Mouse (Mus musculus): ENCODE results near the gene Tpt1. TPM values are rescaled to one million over a fixed set of nuclear protein-coding genes. Genes with fewer than 3 reads are reported as not detected.
"Not testable (repeated sequence)": the region's sequence is repeated elsewhere in the genome, so short reads cannot be mapped to it uniquely, and the experiment has no call there.

The Tpt1 gene
- polyA plus RNA-seq, 1 experiment from 2014 or later, result 886 TPM

DNA sequence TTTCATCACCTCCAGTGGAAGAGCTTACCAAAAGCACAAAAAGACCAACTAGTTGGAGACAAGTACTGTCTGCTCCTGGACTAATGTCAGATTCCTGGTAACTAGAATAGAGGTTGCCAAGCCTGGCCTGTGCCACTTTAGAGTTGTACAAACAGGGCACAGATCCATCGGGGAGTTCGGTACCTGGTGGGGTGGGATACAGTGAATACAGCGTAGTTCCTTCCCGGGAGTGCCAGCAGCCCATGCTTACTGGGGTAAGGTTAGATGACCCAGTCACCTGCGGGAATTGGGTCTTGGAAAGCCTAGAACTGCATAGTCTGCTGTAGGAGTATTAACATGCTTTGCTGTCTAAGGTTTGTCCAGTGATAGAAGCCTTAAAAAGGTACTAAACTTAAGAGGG, 3.6 kb downstream of the Tpt1 start:
- Histone ChIP-seq H3K27ac (no peak overlapping the region), H3K4me1 (replicated peaks) (peaks cover 45% of the 10 kb centered on the region), H3K9ac (no peak overlapping the region), H3K4me2 (no peak overlapping the region), H3K27me3 (no peaks in the 10 kb centered on the region), H3K9me3 (no peaks in the 10 kb centered on the region), H3K36me3 (peaks cover 60% of the 10 kb centered on the region), H3K4me3 (no peak overlapping the region)
- ATAC-seq (ENCODE audit: low FRiP score), result no peak
- 93% methylated on average over 5 of the region's 5 CpGs for WGBS

DNA sequence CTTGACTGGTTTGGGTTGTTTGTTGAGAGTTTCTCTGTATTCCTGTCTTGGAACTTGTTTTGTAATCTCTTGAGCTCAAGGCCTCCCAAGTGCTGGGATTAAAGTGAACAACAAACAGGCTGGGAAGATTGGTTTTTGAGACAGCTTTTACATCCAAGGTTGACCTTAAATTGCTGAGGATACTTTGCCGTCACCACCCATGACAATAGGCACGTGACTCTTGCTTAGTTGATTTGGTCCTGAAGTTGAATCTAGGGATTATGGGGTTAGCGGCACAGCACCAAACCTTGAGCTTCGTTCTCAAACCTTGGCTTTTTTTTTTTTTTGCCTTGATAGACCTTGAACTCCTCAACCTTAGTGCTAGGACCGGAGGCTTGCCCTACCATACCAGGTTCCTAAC, 4.3 kb downstream of the Tpt1 start:
- H3K4me3 ChIP-seq, result no peak overlapping the region
- peaks cover 66% of the 10 kb centered on the region for H3K36me3 ChIP-seq
- H3K27me3 ChIP-seq, result no peaks in the 10 kb centered on the region
- no peak overlapping the region for H3K4me2 ChIP-seq
- H3K9me3 ChIP-seq, result no peaks in the 10 kb centered on the region
- no peak overlapping the region for H3K9ac ChIP-seq
- 83% methylated on average over 5 of the region's 5 CpGs for WGBS
- ATAC-seq (ENCODE audit: low FRiP score), result no peak
- no peak overlapping the region for H3K27ac ChIP-seq
- H3K4me1 ChIP-seq (replicated peaks), result peaks cover 42% of the 10 kb centered on the region

DNA sequence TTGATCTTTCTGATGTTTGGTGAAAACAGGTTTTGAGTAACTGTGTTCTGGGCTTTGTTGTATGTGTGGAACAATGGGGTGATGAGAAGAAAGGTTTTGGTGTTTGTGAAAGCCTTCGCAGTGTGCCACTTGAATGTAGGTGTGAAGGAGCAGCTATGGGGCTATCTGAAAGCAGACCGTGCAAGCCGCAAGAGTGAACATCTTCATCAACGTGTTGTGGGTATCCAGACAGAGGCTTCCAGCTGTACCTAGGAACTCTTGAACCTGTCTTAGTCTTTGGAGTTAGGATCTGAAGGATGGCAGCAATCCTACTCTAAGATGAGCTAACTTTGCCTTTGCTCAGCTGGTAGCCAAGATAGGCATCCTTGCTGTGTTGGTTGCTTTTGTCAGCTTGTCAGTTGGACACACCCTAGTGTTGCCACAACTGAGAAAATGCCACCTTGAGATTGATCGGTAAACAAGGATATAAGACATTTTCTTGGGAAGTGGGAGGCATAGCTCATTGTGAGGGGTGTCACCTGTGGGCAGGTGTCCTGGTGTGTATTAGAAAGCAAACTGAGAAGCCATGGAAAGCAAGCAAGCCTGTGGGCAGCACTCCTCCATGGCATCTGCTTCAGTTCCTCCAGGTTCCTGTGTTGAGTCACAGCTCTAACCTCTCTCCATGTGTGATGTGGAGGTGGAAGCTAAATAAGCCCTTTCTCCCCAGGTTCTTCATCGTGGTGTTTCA, 5.1 kb downstream of the Tpt1 start:
- no peak overlapping the region for H3K4me2 ChIP-seq
- no peaks in the 10 kb centered on the region for H3K27me3 ChIP-seq
- no peak for ATAC-seq (ENCODE audit: low FRiP score)
- H3K4me3 ChIP-seq, result no peak overlapping the region
- peaks cover 69% of the 10 kb centered on the region for H3K36me3 ChIP-seq
- 89% methylated on average over 6 of the region's 6 CpGs for WGBS
- no peak overlapping the region for H3K27ac ChIP-seq
- no peaks in the 10 kb centered on the region for H3K9me3 ChIP-seq
- no peak overlapping the region for H3K9ac ChIP-seq
- peaks cover 41% of the 10 kb centered on the region for H3K4me1 ChIP-seq (replicated peaks)

DNA sequence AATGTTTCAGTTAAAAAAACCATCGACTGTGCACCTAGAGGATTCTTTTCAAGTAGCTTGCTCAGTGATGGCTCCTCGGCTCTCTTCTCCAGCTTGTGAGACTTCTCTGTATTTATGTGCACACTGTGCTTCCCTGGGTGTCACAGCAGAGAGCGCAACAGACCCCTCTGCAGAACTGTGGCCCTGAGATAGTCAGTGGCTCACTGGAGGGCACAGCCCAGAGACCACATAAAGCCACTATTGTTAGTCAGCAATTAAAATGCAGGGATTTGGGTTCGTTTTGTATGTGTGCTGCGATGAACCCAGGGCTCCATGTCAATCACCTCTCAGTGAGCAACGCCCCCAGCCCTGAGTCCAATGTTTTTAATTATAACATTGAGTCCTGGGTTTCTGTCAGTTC, 5.9 kb downstream of the Tpt1 start:
- H3K36me3 ChIP-seq, result peaks cover 69% of the 10 kb centered on the region

DNA sequence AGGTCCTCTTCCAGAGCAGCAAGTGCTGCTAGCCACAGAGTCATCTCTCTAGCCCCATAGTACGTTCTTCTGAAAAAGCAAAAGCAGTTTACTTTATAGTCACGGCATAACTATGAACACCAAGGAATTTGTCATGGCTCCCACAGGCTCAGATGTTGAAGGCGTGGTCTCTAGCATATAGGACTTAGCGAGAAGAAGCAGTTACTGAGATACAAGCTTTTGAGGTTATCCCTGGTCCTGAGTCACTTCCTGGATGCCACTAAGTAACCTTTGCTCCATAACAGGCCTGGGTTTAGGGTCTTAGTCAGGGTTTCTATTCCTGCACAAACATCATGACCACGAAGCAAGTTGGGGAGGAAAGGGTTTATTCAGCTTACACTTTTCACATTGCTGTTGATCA, 7.1 kb downstream of the Tpt1 start:
- Histone ChIP-seq H3K27ac (no peak overlapping the region), H3K4me1 (replicated peaks) (peaks cover 35% of the 10 kb centered on the region), H3K9me3 (no peaks in the 10 kb centered on the region), H3K4me2 (no peak overlapping the region), H3K27me3 (no peaks in the 10 kb centered on the region), H3K36me3 (peaks cover 66% of the 10 kb centered on the region), H3K4me3 (no peak overlapping the region), H3K9ac (no peak overlapping the region)
- WGBS, result 93% methylated on average over 5 of the region's 5 CpGs
- ATAC-seq (ENCODE audit: low FRiP score), result no peak

More for the DNA sequence above, 5.9 kb downstream of the Tpt1 start:
- 30% methylated on average over 6 of the region's 6 CpGs for WGBS
- ATAC-seq (ENCODE audit: low FRiP score), result peak; percentile 52; the same call in 1 of the 2 replicates
- H3K9ac ChIP-seq, result no peak overlapping the region
- no peaks in the 10 kb centered on the region for H3K27me3 ChIP-seq
- no peak overlapping the region for H3K4me2 ChIP-seq
- no peak overlapping the region for H3K27ac ChIP-seq
- H3K4me1 ChIP-seq (replicated peaks), result peaks cover 41% of the 10 kb centered on the region
- H3K9me3 ChIP-seq, result no peaks in the 10 kb centered on the region
- no peak overlapping the region for H3K4me3 ChIP-seq

DNA sequence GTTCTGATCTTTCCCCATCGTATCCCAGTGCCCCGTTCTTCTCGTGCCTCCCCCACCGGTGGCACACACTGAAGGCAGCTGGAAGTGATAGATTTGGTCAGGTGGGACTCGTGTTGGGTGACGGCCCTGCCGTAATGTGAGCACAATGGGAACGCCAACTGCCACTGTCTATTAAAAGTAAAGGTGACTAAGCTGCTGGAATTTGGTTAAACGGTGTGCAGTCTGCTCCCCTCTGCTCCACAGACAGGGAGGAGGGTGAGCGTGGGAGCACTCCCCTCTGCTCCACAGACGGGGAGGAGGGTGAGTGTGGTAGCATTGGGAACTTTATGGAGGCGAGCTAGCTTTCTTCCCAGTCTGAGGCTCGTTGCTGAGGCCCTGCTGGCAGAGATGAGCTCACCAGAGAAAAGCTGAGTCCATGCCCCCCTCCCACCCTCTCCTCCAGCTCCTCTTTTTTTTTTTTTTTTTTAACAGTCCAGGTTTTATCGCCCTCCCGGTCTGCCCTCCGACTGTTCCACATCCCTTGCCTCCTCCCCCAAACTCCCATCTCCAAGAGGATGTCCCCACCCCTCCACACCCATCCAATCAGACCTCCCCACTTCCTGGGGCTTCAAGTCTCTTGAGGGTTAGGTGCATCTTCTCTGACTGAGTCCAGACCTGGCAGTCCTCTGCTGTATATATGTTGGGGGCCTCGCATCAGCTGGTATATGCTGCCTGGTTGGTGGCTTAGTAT, 10.5 kb downstream of the Tpt1 start:
- WGBS, result 72% methylated on average over 17 of the region's 17 CpGs
- Histone ChIP-seq H3K4me2 (no peak overlapping the region), H3K4me3 (no peak overlapping the region), H3K9ac (no peak overlapping the region), H3K4me1 (replicated peaks) (0 out of 2 replicates have a peak, but pooled peaks cover 3% of the 10 kb centered on the region), H3K36me3 (peaks cover 37% of the 10 kb centered on the region), H3K27ac (no peak overlapping the region), H3K27me3 (no peaks in the 10 kb centered on the region), H3K9me3 (no peaks in the 10 kb centered on the region)
- no peak for ATAC-seq (ENCODE audit: low FRiP score)

DNA sequence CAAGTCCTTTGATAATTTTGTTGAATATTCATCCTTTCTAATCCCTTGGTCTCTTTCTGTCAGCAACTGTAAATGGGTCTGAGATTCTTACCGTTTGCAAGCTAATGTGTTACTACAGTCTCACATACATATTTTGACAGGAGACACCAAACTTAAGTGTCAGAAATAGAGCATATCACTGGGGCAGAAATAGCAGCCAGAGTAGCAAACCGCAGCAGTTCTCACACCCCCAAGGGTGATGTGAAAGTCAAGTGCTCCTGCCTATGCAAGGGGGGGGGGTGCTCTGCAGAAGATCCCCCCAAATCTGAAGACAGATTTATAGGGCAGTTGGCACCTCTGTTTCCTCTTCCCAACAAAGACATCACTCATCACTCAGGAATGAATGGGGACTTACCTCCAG, 13.3 kb downstream of the Tpt1 start:
- Histone ChIP-seq H3K4me2 (no peak overlapping the region), H3K4me1 (replicated peaks) (no peaks in the 10 kb centered on the region), H3K4me3 (no peak overlapping the region), H3K36me3 (peaks cover 21% of the 10 kb centered on the region), H3K9ac (no peak overlapping the region), H3K27me3 (no peaks in the 10 kb centered on the region), H3K27ac (no peak overlapping the region), H3K9me3 (no peaks in the 10 kb centered on the region)
- no peak for ATAC-seq (ENCODE audit: low FRiP score)
- WGBS, result 75% methylated on average over 2 of the region's 2 CpGs

DNA sequence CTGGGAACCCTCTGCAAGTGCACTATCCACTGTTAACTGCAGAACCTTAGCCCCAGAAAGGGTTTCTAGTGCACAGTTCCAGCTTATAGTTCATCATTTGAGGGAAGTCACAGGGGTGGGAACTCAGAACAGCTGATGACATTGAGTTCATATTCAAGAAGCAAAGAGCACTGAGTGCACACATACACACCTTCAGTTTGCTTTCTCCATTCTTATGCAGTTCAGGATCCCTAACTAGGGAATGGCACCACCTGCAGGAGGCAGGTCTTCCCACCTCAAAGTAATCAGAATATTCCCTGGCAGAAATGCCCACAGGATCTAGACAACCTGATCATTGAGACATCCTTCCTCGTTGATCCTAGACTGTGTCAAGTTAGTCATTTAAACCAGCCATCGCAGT, 14.7 kb downstream of the Tpt1 start:
- peaks cover 9% of the 10 kb centered on the region for H3K4me1 ChIP-seq (replicated peaks)
- ATAC-seq (ENCODE audit: low FRiP score), result no peak
- no peaks in the 10 kb centered on the region for H3K27me3 ChIP-seq
- no peak overlapping the region for H3K9ac ChIP-seq
- H3K36me3 ChIP-seq, result peaks cover 10% of the 10 kb centered on the region
- H3K9me3 ChIP-seq, result no peaks in the 10 kb centered on the region
- no peak overlapping the region for H3K4me3 ChIP-seq
- no peak overlapping the region for H3K27ac ChIP-seq
- no peak overlapping the region for H3K4me2 ChIP-seq
- WGBS, result 86% methylated on average over 2 of the region's 2 CpGs

DNA sequence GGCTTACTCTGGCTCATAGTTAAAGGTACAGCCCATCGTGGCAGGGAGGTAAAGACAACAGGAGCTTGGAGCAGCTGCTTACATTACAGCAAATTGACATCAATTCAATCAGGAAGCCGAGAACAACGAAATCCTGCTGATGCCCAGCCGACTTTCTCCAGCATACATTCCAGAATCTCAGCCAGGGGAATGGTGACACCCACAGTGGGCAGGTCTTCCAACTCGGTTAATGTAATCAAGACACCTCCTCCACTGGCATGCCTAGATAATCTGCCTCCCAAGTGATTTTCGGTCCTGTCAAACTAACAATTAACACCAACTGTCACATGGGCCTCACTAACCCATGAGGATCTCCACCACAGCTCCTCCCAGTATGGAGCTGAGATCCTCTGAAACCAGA, 17.8 kb downstream of the Tpt1 start:
- H3K4me1 ChIP-seq (replicated peaks), result peaks cover 9% of the 10 kb centered on the region
- H3K4me2 ChIP-seq, result no peak overlapping the region
- 89% methylated on average over 6 of the region's 6 CpGs for whole genome bisulfite sequencing
- peaks cover 9% of the 10 kb centered on the region; the same call in 1 of the 2 replicates for H3K27me3 ChIP-seq
- no peak overlapping the region for H3K9ac ChIP-seq
- H3K36me3 ChIP-seq, result peaks cover 4% of the 10 kb centered on the region
- H3K27ac ChIP-seq, result no peak overlapping the region
- H3K9me3 ChIP-seq, result no peaks in the 10 kb centered on the region
- no peak for ATAC-seq (ENCODE audit: low FRiP score)
- no peak overlapping the region for H3K4me3 ChIP-seq

DNA sequence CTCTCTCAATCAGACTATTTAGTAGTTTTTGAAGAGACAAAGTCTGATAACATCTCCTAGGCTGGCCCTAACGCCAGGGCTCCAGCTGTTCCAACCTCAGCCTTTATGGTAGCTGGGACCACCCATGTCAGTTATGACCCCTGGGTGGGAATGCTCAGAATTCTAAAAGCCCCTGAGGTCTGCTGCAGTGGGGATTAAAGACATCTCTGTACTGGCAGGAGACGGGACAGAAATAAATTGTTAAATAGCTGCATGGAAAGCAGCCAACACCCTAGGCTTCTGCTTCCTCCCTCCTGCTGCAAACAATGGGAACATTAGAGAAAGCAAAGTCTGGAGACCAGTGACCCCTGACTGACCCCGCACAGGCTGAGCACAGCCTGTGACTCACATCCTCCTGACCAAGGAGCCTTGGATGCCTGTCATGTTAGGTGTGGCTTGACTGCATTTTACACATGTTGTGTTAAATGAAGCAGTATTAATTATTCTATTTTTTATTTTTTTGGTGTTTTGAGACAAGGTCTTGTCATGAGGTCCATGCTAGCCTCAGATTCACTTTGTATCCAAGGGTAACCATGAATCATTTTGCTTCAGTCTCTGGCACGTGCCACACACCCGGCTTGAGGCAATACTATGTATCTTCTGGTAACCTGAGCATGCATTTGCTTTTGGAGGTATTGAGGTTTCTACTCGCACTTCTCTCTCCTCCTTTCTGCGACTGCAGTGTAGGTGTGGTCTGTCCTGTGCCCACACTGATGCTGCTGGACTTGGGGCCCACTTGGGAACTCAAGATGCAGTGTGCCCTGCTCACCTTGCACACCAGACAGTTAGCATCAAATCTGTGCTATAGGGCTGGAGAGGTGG, 18.9 kb downstream of the Tpt1 start:
- H3K27me3 ChIP-seq, result peaks cover 9% of the 10 kb centered on the region; the same call in 1 of the 2 replicates
- H3K4me2 ChIP-seq, result no peak overlapping the region
- H3K4me1 ChIP-seq (replicated peaks), result peaks cover 9% of the 10 kb centered on the region
- peak overlapping the region; percentile 60; the same call in 1 of the 2 replicates for H3K27ac ChIP-seq
- 5% methylated on average over 7 of the region's 7 CpGs for WGBS
- H3K36me3 ChIP-seq, result peaks cover 4% of the 10 kb centered on the region
- H3K9ac ChIP-seq, result no peak overlapping the region
- ATAC-seq (ENCODE audit: low FRiP score), result peak; percentile 78
- H3K9me3 ChIP-seq, result no peaks in the 10 kb centered on the region
- H3K4me3 ChIP-seq, result no peak overlapping the region

DNA sequence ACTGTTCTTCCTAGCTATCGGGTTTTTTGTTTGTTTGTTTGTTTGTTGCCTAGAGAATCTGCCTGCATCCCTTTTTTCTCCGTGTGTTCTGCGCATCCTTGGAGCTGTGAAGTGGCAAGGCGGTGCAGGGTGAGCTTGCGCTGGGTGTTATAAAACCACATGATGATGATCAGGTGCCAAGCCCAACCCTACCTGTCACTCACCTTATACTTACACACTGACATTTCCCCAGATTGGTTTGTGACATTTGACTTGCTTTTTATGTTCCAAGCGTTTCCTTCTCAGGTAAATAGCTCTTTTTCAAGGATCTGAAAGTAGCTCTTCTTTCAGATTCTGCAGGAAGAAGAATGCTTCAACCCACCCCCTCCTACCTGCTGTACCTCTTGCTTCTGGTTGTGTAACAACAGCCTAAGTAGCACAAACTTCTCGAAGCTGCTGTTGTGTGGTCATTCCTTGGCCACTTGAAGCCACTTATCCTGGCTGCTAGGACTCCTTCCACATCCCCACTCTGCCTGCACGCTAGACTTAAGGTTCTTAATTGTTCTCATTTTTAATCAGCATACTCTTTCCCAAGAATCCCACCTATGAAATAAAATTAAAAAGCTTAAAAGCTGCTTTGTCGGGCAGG, 21.9 kb downstream of the Tpt1 start:
- H3K4me3 ChIP-seq, result no peak overlapping the region

DNA sequence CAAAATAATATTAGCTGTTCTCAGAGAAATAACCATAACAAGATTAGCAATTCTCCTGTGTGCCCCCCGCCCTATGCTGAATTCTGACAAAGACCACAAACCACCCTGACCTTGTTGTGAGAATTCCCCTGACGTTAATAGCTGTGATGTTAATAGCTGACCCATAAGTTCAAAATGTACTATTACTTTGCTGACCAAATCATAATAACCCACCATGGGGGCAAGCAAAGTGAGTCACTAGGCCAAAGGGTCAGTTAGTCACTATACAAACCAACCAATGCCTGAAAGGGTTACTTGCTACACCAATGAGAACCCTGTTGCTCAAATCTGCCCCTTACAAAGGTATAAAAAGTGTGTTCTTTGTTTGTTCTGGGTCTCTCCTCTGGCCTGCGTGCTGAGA, 23.1 kb downstream of the Tpt1 start:
- WGBS, result 64% methylated on average over 3 of the region's 3 CpGs
- not testable (repeated sequence) for H3K4me1 ChIP-seq (replicated peaks)

More for the DNA sequence above, 21.9 kb downstream of the Tpt1 start:
- Histone ChIP-seq H3K9me3 (no peaks in the 10 kb centered on the region), H3K4me1 (replicated peaks) (peaks cover 9% of the 10 kb centered on the region), H3K27ac (no peak overlapping the region), H3K9ac (no peak overlapping the region), H3K36me3 (peaks cover 4% of the 10 kb centered on the region), H3K4me2 (no peak overlapping the region), H3K27me3 (peaks cover 9% of the 10 kb centered on the region; the same call in 1 of the 2 replicates)
- WGBS, result 83% methylated on average over 9 of the region's 9 CpGs
- no peak for ATAC-seq (ENCODE audit: low FRiP score)

More for the DNA sequence above, 23.1 kb downstream of the Tpt1 start:
- H3K27ac ChIP-seq; ATAC-seq (ENCODE audit: low FRiP score); H3K9ac ChIP-seq; H3K27me3 ChIP-seq; H3K36me3 ChIP-seq; H3K4me2 ChIP-seq; H3K9me3 ChIP-seq; H3K4me3 ChIP-seq: not testable (repeated sequence)

Data from hindbrain, embryonic 13.5 days (tissue).